Mouse (Mus musculus) urinary bladder, postnatal 4 days (tissue): Measurements from ENCODE around the gene Nkiras1.
A peak's percentile ranks its signal among the peaks of the same experiment; 100 is the strongest.

Source experiments
- DNase-seq, 2 experiments: peaks; one replicate each; pipeline ENCODE4 v3.0.0; 2021 to 2022; ENCODE audit warnings: low spot score in 2 of 2

The Nkiras1 gene

DNA sequence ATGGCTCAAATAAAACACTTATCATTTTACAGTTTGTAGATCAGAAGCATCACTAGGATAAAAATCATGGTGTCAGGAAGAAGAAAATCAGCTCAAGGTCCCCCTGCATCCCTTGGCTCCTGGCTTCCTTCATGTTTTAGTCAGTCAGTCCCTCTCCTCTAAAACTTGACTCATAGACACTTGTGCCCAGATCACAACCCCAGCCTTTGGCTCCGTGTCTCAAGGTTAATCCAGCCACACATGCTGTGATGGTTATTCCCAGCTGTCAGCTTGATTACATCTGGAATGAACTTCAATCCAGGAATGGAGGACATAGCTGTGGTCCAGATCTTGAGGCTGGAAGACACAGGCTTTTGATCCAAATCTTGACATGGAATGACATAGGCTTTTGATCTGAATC lies 3.6 kb downstream of the Nkiras1 start:
- DNase-seq: no peak

DNA sequence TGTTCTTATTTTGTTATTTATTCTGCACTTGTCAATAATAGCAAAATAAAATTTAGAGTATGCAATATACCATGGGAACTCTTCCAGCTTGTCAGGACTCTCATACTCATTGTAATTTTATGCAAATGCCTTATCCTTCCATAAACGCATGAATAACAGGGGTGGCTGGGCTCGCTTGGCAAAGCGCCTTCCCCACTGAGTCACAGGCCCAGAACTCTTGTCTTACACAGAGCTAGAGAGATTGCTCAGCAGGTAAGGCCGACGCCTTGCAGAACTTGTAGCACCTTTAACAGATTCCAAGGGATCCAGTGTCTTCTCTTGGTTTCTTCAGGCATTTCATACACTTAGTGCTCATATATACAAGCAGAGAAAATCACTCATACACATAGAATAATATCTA lies 9.4 kb downstream of the Nkiras1 start:
- DNase-seq: no peak

DNA sequence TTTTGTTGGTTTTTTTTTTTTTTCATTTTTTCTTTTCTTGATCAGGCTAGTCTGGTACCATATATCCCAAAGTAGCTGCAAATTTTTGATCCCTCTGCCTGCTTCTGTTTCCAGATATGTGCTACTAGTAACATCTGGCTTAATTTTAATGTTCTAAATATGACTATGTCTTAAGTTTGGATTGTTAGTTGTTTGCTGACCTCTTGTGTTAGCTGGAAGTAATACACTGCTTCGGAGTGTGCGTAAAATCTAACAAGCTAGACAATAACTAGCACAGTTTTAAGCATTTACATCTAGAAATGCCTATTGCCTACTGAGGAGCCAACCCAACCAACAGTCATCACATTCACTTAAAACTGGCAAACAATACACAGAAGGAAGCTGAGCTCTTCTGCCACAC lies 13.6 kb downstream of the Nkiras1 start:
- DNase-seq: no peak

DNA sequence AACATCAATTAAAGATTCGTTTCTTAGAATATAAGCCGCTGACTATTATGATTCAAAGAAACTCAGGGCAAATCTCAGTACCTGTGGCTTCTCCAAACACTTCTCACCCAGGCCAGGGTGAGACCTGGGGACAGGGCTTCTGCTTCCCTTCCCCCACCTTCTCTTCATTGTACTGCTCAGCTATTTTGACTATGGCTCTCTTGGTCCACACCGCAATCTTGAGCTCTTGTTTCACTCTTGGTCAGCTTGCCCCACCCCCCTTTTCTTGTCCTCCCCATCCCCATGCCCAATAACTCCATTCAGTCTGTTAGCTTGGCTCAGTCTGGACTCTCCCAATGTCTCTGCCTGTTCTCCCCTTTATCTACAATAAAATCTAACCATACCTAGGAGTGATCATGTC lies 14.5 kb downstream of the Nkiras1 start:
- no peak for DNase-seq

DNA sequence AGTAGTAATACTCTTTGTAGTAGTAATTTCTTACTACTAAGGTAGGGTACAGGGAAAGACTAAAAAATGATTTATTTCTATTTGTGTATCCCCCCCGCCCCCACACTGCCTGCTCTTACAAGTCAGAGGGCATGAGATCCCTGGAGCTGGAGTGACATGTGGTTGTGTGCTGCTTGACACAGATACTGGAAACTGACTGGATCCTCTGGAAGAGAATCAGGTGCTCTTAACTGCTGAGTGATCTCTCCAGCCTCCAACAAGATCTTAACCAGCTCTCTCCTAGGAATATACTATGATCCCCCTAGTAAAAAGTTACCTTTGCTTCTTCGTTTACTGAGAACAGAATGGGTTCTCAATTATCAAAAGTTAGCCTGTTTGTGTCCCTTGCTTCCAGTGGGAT lies 15.5 kb downstream of the Nkiras1 start:
- DNase-seq: no peak

DNA sequence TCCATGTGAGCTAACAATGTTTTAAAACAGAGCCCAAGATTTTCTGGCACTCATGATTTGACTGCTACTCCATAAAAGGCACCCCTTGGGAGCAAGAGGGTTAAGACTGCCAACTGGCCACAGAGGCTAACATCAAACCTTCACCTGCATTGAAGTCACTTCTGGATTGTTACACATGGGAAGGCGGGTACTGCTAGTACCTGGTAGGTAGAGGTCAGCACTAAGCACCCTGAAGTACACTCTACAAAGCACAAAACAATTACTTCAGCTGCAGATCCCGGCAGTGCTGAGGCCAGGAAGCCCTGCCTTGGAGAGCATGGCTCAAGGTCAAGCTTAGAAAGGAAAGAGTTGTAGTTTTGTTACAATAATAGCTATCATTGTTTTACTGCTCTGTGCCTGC lies 16.5 kb downstream of the Nkiras1 start:
- no peak for DNase-seq

DNA sequence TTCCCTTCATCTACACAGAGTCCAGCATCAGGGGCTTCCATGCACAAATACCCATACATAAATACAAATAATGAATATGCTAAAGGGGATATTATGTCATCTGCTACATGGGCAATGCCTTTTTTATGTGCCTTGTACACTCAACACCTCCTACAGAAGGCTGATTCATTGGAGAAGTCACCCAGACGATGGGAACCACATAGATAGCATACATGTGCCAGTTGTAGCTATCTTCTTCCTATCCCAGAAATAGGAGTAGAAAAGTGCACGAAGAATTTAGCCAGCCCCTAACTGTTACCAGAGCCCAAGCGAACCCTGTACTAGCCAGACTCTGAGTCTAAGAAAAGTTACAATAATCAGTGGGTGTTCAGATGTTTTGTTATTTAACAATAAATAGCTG lies 21.2 kb downstream of the Nkiras1 start:
- no peak for DNase-seq

DNA sequence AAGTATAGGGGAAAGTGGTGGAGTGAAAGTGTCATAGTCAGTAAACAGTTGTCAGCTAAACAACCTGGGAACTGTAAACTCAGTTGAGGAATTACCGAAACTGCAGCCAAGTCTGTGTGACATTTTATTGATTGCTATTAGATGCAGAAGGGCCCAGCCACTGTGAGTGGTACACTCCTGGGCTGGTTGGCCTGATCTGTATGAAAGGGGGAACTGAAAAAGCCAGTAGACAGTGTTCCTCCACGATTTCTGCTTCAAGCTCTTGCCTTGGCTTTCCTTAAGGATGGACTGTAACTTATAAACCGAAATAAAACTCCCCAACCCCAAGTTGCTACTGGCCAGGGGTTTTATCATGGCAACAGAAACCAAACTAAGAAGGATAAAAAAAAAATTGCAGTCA lies 21.6 kb downstream of the Nkiras1 start:
- no peak for DNase-seq

DNA sequence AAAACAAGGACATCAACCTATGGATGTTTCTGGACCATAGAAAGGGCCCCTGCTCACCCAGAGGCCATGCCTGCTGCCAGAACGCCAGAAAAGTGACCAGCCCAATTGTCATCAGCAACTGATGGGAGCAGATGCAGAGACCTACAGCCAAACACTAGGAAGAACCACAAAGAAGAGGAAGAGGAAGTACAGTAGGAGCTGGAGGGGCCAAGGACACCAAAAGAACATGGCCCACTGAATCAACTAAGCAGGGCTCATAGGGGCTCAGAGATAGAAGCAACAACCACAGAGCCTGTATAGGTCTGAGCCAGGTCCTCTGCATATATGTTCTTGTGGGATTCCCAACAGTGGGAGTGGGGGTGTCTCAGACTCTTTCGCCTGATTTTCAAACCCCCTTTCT lies 26.5 kb downstream of the Nkiras1 start:
- DNase-seq: no peak

DNA sequence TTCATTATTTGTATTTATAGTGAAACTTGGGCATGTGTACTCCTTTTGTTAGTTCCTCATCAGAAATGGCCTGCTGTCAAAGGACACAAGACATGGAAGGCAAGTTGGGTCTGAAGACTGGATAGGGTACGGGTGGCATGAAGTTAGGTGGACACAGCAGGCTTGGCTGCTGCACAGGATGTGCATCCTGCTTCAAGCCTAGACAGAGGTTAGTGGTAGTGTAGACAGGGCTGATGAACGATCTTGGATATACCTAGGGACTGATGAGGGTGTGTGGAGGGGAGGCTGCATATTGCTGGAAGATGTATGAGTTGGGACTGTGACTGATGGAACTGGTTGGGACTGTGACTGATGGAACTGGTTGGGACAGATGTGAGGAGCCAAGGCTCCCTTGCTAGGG lies 27.9 kb downstream of the Nkiras1 start:
- no peak for DNase-seq

DNA sequence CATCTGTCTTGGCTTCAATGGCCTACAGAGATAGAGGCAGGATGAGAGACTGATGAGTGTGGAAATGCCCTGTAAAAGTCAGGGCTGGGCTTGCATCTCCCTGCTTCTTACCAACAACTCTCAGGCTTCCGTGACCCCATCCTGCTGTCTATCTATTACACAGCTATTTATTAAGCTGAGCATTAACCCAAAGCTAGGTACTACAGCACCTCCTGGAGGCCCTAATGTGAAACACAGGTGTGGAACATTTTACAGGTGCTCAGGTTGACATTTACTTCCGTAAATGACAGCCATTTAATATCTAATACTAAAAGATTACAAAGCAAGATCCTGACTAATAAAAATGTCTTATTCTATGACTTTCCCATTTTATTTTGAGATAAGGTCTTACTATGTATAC lies 29.7 kb downstream of the Nkiras1 start:
- no peak for DNase-seq

DNA sequence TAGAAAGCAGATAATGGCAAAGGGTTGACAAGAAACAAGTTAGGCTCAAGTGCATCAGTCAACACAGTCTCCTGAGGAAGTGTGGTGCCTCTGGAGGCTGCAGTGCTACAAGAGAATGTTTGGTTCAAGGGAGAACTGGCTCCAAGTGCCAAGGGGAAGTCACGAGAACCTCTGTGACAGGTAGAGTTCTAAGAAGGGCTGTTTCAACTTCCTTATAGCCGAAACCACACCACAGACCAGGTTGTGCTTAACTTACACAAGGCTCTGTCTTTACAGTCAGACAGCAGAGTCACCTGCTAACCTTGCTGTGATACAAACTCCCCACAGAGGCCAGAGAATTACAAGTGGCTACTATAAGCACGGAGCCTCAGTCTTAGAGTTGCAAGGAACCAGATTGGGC lies 30.7 kb downstream of the Nkiras1 start:
- no peak for DNase-seq

DNA sequence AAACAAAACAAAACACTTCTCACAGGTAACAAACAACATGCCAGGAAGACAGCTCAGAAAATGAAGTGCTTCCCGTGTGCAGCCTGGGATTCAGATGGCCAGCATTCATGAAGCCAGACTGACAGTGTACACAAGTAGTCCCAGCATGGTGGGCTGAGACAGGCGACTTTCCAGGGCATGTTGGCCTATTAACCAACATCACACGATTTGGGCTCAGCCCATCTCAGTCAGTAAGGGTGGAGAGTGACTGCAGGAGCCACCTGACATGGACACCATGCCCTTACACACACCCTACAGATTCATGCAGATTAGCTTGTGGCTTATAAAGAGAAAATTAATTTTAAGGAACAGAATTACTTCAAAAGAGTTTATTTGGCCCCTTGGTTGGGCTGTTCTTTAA lies 31.8 kb downstream of the Nkiras1 start:
- DNase-seq: no peak

DNA sequence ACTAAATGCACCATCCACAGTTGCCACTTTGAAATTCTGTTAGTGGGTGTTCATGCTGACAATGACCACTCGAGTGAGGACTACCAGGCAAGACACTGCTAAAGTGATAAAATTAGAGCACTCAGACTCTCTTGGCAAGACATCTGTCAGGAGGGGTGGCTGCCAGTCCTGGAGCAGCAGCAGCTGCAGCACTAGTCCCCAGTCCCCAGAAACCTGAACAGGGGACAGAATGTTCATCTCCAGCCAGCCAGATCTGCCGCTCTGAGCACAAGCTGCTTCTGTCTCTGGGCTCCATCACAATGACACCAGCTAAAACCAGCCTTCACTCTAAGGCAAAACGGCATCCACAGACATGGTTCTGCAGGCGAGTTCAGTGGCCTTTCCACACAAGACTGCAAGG lies 32.3 kb downstream of the Nkiras1 start:
- DNase-seq: no peak

DNA sequence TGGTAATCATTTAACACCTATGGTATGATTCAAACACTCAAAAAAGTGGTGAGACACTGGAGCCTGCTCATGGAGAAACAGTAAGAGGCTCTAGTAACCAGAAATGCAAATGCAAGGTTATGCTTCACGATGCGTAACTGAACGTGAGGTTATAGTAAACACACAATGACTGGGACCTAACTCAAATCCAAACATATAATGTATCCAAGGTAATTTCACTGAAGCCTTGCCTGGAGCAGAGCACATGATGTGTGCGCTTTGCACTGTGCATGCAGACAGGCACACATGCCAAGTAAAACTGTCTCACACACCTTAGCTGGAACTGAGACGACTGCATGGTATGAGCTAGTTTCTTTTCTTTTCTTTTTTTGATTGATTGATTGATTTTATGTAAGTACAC lies 33.2 kb downstream of the Nkiras1 start:
- DNase-seq: no peak

DNA sequence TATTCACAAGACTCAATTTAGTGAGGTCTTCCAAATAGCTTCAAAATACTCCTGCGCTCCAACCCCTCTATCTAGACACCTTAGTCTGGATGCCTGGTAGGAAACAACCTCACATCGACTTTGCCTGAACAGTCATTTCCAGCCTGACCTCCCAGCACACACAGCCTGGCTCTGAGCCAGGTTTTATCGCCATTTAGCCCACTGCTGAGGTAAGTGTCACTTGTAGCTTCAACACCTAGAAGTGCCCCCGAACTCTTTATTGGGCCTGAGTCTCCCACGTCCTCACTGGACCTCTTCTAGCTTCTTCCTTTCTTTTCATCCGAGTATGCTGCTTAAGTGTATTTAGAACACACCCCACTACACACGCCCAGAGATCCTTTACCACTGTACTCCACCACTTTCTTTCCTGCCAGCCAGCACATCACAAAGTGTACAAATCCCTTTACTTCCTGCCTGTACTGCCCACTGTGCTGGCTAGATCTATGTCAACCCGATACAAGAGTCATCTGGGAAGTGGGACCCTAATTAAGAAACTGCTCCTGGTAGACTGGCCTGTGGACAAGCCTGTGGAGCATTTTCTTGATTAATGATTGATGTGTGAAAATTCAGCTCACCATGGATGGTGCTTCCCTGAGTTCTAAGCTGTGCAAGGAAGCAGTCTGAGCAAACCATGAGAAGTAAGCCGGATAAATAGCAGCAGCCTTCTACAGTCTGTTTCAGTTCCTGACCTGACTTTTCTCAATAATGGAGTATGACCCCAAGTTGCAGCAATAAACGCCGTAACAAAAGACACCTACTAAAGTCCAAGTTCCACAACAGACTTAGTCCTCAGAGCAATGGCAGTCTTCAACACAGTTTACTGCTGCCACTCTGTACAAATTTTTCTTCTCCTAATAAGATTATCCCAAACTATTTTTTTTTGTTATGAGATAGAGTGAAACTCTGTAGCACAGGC lies 46.8 kb downstream of the Nkiras1 start:
- no peak for DNase-seq

DNA sequence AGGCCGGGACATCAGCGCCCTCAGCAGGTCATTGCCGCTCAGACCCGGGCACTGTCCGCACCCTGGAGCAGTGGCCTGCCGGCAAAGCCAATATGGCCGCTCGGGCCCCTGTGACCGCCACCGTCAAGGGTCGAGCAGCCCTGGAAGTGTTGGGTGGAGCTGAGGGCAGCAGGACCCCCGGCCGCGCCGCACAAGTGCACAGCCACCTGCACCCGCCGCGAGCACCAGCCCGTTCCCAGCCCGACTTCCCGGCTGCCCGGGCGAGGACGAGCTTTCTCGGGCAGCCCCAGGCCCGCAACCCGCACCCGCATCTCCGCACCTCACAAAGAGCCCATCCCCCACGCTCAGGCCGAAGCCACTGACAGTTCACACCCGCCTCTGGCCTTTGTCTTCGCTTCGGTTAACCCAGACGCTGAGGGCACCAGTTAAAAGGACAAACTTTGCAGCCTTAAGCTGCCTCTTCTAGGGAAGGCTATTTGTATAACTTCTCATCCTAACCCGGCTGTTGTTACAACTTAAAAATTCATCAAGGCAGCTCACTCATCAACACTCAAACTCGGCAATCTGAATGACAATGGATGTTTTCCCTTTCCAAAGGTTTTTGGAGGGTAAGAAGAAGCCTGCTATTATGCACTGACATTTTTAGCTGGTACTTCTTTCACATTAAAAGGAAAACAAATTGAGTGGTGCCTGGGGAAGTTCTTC lies 56.2 kb downstream of the Nkiras1 start:
- DNase-seq: peak; percentile 22 to 61

DNA sequence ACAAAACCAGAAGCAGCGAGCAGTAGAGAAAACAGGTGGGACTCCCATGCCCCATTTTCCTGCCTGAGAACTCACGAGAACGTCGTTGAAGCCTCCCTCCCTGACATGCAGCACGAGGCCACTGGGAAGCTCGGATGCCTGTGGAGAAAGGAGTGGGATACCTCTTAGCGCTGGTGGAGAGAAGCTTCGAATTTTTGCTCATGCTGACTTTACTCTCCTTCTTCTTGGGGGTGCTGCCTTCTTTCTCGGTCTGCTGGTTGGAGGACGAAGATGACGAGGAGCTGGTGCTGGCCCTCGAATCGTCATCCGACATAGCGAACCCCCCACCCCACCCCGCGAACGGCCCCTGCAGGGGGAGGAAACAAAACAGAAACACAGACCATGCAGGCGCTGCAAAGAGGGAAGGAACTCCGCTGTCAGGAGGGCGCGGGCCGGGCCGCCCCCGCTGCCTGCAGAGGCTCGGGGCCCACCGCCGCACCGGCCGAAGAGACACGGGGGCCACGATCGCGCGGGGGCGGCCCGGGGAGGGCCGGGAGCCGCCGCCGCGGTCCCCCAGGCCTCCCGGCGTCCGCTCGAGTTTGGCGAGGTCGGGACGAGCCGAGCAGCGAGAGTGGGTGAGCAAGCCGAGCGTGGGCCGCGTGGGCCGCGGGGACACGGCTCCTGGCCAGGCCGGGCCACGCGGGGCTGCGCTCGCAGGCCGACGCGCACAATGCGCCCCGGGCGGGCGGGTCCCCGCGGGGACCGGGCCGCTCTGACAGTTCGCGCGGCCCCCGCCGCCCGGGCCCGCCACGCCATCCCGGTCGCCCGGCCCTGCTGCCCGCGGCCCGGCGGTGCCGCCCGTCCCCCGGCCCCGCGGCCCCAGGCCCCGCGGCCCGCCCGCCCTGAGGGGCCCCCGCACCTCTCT lies 60.1 kb downstream of the Nkiras1 start:
- peak; percentile 38 to 64 for DNase-seq

DNA sequence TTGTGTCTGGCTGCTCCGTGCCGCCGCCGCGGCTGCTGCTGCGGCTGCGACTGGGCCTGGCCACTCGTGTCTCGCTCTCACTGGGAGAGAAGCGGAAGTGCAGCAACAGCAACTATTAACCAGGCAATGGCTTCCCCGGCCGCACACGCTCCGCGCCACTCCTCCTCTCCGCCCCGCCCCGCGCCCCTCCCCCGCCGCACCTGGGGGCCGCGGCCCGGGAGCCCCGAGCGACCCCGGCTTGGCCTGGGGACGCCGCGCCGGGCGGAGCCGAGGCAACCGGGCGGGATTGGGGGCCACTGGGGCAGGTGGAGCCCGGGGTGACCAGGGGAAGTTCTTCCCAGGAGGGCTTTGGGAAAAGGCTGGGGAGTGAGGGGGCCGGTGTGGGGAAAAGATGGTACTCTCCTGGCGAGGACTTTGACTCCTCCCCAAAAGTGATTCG lies 60.8 kb downstream of the Nkiras1 start, which contains the start of gene Ube2e1:
TSS of gene Ube2e1 (minus strand) at position 167 of the 439 bp plus-strand sequence.
- peak; percentile 66 for DNase-seq
